Mouse (Mus musculus) kidney, adult 2 months (tissue): ENCODE measurements at regions not wholly inside any gene's neighbourhood (a gene's known extent, or its start where the extent isn't known, plus 50 kb on each side); places are given as distances from the start of the nearest gene placed in this dataset.

Experiments
- CTCF ChIP-seq: fragments of 200-500 bp; conservative IDR thresholded peaks from 2 replicates; pipeline ENCODE4 v1.5.1; 2011; ENCODE audit warnings: low read depth, mild to moderate bottlenecking, control low read depth, low read length, moderate library complexity, mixed read lengths; ENCODE audit not compliant: insufficient read depth, insufficient read length
- POLR2A ChIP-seq: fragments of 200-500 bp; IDR thresholded peaks from one replicate; pipeline ENCODE4 v1.6.1; 2011; ENCODE audit warnings: low read depth, low read length, control low read depth

- TF ChIP-seq CTCF = no peak
- no peak for TF ChIP-seq POLR2A
Observed at GRCm38 (mm10) chr7:51265896-51266295, 244.9 kb upstream of the Ano5 start.
